ENCODE assay signal across 11 mouse cellular contexts in the genomic region with DNA sequence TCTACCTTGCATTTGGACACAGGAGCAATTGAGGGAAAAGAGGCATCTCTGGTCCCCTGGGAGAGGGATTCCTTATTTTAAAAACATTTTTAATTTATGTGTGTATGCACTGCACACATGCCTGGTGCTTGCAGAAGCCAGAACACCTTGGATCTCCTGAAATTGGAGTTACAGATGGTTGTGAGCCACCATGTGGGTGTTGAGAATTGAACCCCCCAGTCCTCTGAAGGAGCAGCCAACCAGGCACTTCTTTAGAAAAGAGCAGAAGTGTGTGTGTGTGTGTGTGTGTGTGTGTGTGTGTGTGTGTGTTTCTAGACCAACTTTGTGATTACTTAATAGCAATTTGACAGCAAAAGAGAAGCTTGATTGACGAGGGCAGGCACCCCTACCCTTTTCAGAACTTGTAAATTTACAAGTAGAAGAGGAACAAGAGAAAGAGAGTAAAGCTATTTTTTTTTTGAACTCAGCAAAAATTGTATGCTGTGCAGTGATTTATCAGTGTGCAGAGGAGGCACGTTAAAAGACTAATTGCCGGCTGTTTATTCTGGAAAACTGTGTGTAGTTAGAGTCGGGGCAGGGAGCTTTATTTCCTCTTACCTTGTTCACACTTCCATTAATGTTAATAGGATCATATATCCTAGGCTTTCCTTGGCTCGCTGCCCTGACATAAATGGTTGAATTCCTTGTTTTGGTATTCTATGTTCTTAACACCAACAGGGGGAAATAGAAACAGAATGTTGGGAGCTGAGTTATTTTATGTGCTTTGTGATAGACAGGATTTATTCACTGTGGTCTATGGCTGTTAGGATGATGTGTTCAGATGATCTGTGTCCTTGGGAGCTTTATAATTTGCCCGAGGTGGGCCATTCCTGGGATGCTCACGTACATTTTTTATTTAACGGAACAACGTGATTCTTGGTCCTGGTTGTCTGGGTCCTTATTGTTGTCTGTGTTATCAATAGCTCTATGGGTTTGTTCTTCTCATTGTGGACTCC. TPM values are rescaled to one million over a fixed set of nuclear protein-coding genes. Genes with fewer than 3 reads are reported as not detected.
DNase-seq lines count a peak whose midpoint lies in the region; ATAC-seq and TF ChIP-seq lines count a peak whose summit lies in the region.
"Had no signal": no experiment of that assay in that cellular context is flagged by ENCODE, and none has a peak within 500 bp of the region (broad histone marks: within the 10 kb centered on the region; RNA-seq: fewer than 3 reads in every experiment).

No protein-coding gene starts in this region.

- 41% methylated on average over 9 of the region's 9 CpGs for WGBS in forebrain, embryonic 16.5 days
- WGBS in forebrain, postnatal 0 days, result 50% methylated on average over 9 of the region's 9 CpGs
- WGBS in neural tube, embryonic 12.5 days, result 61% methylated on average over 9 of the region's 9 CpGs

- ATAC-seq in forebrain, embryonic 16.5 days, result peak; percentile 45; the same call in 1 of the 2 replicates
- ATAC-seq in forebrain, postnatal 0 days, result no peak
- ATAC-seq in neural tube, embryonic 12.5 days (ENCODE audit: low FRiP score, low read depth), result peak; percentile 14; the same call in 1 of the 2 replicates

- H3K4me3 ChIP-seq in forebrain, embryonic 16.5 days (replicated peaks; ENCODE audit: low read length), result no peak overlapping the region
- H3K4me3 ChIP-seq in forebrain, postnatal 0 days (ENCODE audit: low read depth, low read length), result no peak overlapping the region
- no peak overlapping the region for H3K4me3 ChIP-seq in neural tube, embryonic 12.5 days
- H3K4me3 ChIP-seq: hindbrain, embryonic 15.5 days; liver, embryonic 15.5 days; myocyte had no signal

- H3K36me3 ChIP-seq in forebrain, embryonic 16.5 days (ENCODE audit: control insufficient read depth, insufficient read depth), result no peaks in the 10 kb centered on the region
- no peaks in the 10 kb centered on the region for H3K36me3 ChIP-seq in forebrain, postnatal 0 days (ENCODE audit: insufficient read depth)
- H3K36me3 ChIP-seq in neural tube, embryonic 12.5 days, result no peaks in the 10 kb centered on the region
- H3K36me3 ChIP-seq: hindbrain, embryonic 15.5 days; liver, embryonic 15.5 days had no signal

- no peak overlapping the region for H3K4me2 ChIP-seq in forebrain, embryonic 16.5 days (ENCODE audit: low read length)
- no peak overlapping the region for H3K4me2 ChIP-seq in forebrain, postnatal 0 days (ENCODE audit: low read depth)
- H3K4me2 ChIP-seq in neural tube, embryonic 12.5 days (replicated peaks), result no peak overlapping the region
- H3K4me2 ChIP-seq: hindbrain, embryonic 15.5 days; liver, embryonic 15.5 days had no signal

- H3K9me3 ChIP-seq in forebrain, embryonic 16.5 days (ENCODE audit: control insufficient read depth, low read length), result no peaks in the 10 kb centered on the region
- no peaks in the 10 kb centered on the region for H3K9me3 ChIP-seq in forebrain, postnatal 0 days (ENCODE audit: low read length)
- H3K9me3 ChIP-seq in neural tube, embryonic 12.5 days, result no peaks in the 10 kb centered on the region
- H3K9me3 ChIP-seq: hindbrain, embryonic 15.5 days; liver, embryonic 15.5 days had no signal

- no peak overlapping the region for H3K9ac ChIP-seq in forebrain, embryonic 16.5 days (replicated peaks; ENCODE audit: low read depth, low read length)
- no peak overlapping the region for H3K9ac ChIP-seq in forebrain, postnatal 0 days
- H3K9ac ChIP-seq in neural tube, embryonic 12.5 days, result no peak overlapping the region
- H3K9ac ChIP-seq: hindbrain, embryonic 15.5 days; liver, embryonic 15.5 days had no signal

- H3K27me3 ChIP-seq in forebrain, embryonic 16.5 days (replicated peaks; ENCODE audit: control insufficient read depth, insufficient read depth, low read length), result no peaks in the 10 kb centered on the region
- no peaks in the 10 kb centered on the region for H3K27me3 ChIP-seq in forebrain, postnatal 0 days (ENCODE audit: insufficient read depth, low read length)
- no peaks in the 10 kb centered on the region for H3K27me3 ChIP-seq in neural tube, embryonic 12.5 days (replicated peaks)
- H3K27me3 ChIP-seq: hindbrain, embryonic 15.5 days; liver, embryonic 15.5 days had no signal

- DNase-seq in forebrain, postnatal 0 days, result no peak
- peak; percentile 43 for DNase-seq in layer of hippocampus, adult 11-12 months (ENCODE audit: low spot score)
- no peak for DNase-seq in layer of hippocampus, adult 9-10 months (ENCODE audit: low spot score)
- no peak for DNase-seq in neural tube, embryonic 10.5 days (ENCODE audit: extremely low spot score, low spot score)
- DNase-seq in right cerebral cortex, postnatal 25 days, result peak; percentile 48
- DNase-seq in retina, embryonic 14.5 days (ENCODE audit: low spot score), result no peak

- H3K4me1 ChIP-seq in forebrain, embryonic 16.5 days (replicated peaks; ENCODE audit: control insufficient read depth, insufficient read depth, low read length), result peaks cover 15% of the 10 kb centered on the region
- H3K4me1 ChIP-seq in forebrain, postnatal 0 days (ENCODE audit: insufficient read depth), result 0 out of 2 replicates have a peak, but pooled peaks cover 3% of the 10 kb centered on the region
- peaks cover 10% of the 10 kb centered on the region for H3K4me1 ChIP-seq in neural tube, embryonic 12.5 days
- H3K4me1 ChIP-seq: liver, embryonic 15.5 days had no signal

- no peak overlapping the region for H3K27ac ChIP-seq in forebrain, embryonic 16.5 days (ENCODE audit: low read length)
- H3K27ac ChIP-seq in forebrain, postnatal 0 days (ENCODE audit: low read depth, low read length), result no peak overlapping the region
- H3K27ac ChIP-seq in neural tube, embryonic 12.5 days, result no peak overlapping the region
- H3K27ac ChIP-seq: hindbrain, embryonic 15.5 days; liver, embryonic 15.5 days had no signal

- no peak for TF ChIP-seq CTCF in forebrain, postnatal 0 days (IDR thresholded peaks at IDR 0.05; ENCODE audit: low read depth)

RNA-seq across cellular contexts. Expression of gene Rab30, which starts 25.0 kb away (rescaled TPM):
- polyA plus RNA-seq in forebrain, embryonic 16.5 days (2015; fragmentation: Nextera tagmentation; extraction: Ambion mirVana), result 20.1 and 23.8 TPM in 2 replicates
- 25.3 and 36.1 TPM in 2 replicates for total RNA-seq in forebrain, postnatal 0 days (2014; rRNA removed)
- 14.7 and 15.0 TPM in 2 replicates for polyA plus RNA-seq in forebrain, postnatal 0 days (2015; fragmentation: Nextera tagmentation; extraction: Ambion mirVana)
- 22.3 and 22.5 TPM in 2 replicates for polyA plus RNA-seq in neural tube, embryonic 12.5 days (2016; fragmentation: Nextera tagmentation; extraction: Ambion mirVana)

Comparison
In these comparisons a context has a peak if more than half of its experiments do, and no peak if none do; other contexts are left out.
1. DNase-seq: peak in layer of hippocampus, adult 11-12 months (single experiment) and right cerebral cortex, postnatal 25 days (single experiment); none in forebrain, postnatal 0 days (single experiment), layer of hippocampus, adult 9-10 months (single experiment), neural tube, embryonic 10.5 days (single experiment) and retina, embryonic 14.5 days (single experiment).